Mouse (Mus musculus) thymus, adult 18-20 months (tissue): Measurements from ENCODE around the gene Rab7.
"Not testable (repeated sequence)": the region's sequence is repeated elsewhere in the genome, so short reads cannot be mapped to it uniquely, and the experiment has no call there.

Experiments
- DNase-seq, 2 experiments: peaks; one replicate each; pipeline ENCODE4 v3.0.0; 2022; ENCODE audit warnings: mixed read lengths in 2 of 2

Gene Rab7

DNA sequence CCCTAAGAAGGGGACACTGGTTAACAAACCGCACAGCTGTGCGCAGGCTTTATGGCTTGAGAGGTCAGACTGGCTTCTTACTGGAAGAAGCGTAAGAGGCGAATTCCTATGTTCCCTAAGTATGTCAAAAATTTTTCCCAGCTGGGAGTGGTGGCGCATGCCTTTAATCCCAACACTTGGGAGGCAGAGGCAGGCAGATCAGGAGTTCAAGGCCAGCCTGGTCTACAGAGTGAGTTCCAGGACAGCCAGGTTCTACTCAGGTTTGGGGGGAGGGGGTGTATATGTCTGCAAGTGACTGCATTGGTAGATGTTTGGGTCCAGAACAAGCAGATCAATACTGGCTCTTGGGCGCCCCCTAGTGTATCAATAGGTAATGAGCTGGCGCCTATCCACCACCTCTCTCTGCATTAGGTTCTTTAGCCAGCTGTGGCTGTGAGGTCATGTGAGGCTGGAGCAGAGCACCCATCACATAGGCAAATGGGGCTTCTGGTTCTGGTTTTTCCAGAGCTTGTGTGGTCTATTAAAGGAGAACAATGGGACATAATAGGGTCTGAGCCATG lies 47.3 kb downstream of the Rab7 start:
- peak; percentile 24 to 27 for DNase-seq

DNA sequence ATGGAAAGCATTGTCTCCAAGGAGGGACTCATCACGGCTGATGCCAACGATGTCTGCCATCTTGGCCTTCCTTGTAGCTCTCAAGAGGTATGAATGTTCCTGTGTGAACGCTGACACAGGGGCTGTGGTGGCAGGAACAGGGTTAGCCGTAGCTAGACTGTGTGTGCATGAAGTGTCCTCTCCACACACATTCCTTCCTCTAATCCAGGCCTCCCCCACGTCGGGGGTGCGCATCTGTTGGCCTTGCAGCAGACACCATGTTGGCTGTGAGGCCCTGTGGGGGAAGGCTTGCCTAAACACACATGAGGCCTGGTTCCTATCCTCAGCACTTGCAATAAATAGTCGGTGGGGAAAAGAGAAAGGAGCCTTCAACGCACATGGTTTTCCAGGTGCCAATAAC lies 48.5 kb downstream of the Rab7 start:
- no peak for DNase-seq

DNA sequence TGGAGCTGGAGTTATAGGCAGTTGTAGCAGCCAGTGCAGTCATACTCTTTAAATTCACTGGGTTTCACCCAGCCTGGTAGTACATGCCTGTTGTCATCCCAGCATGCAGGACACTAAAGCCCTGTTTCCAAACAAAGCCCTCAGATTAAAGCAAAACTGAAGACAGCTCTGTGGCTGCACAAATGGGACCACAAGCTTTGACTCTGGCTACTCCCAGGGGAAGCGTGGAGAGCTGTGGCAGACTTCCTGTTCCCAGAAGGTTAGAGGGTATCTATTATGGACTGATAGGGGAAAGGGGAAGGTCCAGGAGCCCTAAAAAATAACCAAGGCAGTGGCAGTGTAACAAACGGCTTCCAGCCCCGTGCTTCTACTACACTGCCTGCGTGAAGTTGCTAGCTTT lies 49.6 kb downstream of the Rab7 start:
- no peak for DNase-seq

DNA sequence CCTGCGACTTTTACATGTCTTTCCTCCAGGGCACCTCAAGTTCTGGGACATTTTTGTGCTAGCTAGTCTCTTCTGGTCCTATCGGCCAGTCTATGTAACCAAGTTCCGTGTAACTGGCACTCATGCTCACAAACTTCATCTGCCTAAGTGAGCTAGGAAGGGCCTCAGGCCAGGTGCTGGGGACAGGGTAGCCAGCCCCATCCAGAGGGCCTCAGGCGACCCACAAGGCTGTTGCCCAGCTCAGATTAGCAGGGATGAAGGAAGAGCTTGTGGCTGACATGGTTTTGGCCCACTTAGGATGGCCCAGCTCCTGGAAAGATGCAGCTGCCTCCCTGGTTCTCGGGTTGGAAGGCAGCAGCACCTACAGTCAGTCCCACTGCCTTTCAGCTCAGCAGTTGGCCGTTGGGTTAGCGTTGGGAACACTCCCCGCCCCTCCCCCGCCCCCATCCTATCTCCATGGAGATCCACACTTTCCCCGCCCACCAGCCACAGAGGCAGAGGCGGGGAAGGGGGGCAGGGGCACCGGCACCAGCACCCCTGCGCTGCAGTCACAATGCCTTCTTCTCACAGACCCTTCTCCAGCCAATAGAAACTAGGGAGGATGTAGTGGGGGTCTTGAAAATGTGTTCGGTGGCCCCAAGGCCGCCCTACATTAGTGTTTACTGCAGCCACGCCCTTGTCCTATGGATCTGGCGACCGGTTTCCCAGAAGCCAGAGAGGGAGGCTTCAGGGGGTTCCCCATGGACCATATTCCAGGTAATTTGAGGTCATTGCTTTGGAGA lies 51.1 kb downstream of the Rab7 start:
- no peak for DNase-seq

GRCm38 (mm10) chr6:87992733-87993132 lies 52.3 kb downstream of the Rab7 start:
- DNase-seq: no peak

GRCm38 (mm10) chr6:87991886-87992285 lies 53.2 kb downstream of the Rab7 start:
- no peak for DNase-seq

DNA sequence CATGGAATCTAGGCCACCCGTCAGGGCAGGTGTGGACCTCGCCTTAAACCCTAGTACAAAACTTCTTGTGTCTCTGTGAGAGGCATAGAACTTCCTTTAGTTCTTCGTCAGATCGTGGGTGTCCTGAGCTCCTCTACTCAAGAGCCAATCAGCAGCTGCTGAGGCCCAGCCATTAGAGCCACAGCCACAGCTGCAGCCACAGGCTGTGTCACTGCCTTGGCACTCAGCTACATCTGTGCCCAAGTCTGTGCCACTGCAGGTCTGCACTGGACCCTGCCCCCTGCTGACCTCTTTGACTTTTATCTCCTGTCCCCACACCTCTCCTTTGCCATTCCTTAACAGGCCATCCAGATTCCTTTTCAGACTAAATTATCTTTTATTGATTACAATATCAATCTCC lies 53.9 kb downstream of the Rab7 start:
- no peak for DNase-seq

DNA sequence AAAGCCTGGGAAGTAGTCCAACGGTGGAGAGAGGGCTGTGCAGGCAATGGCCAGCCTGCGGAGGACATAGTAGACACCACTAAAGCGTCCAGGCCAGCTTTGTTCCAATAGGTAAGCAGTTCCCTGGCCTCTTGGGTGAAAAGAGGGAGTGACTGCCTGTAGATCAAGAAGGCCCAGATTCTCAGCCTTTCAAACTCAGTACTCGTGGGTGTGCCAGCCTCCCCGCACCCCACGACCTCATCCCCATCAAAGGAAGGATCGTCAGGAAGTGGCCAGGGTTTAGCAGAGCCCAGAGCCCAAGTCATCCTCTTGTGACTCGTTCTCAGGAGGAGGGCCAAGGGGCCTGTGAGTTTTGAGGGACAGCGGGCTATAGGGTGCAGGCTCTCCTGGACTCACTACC lies 62.6 kb downstream of the Rab7 start:
- DNase-seq: no peak

GRCm38 (mm10) chr6:87981547-87982256 lies 63.4 kb downstream of the Rab7 start, which contains the start of gene H1fx:
Gene H1fx (minus strand): TSS chr6:87981637.
- DNase-seq: no peak

DNA sequence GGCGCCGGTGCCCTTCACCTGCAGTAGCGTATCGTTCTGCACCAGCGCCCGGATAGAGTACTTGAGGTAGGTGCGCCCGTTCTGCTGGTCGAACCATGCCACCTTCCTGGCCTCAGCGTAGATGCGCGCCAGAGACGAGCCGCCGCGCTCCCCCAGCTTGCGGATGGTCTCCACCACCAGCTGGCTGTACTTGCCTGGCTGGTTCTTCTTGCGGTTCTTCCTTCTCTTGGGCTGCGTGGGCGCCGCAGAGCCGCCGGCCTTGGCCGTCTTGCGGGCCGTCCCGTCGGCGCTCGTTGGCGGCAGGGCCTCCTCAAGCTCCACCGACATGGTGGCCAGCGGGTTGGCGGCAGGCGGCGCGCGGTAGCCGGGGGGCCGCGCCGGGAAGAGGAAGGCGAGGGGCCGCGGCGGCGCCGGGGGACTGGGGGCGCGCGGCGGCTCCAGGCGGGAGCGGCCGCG lies 64.0 kb downstream of the Rab7 start:
- no peak for DNase-seq

DNA sequence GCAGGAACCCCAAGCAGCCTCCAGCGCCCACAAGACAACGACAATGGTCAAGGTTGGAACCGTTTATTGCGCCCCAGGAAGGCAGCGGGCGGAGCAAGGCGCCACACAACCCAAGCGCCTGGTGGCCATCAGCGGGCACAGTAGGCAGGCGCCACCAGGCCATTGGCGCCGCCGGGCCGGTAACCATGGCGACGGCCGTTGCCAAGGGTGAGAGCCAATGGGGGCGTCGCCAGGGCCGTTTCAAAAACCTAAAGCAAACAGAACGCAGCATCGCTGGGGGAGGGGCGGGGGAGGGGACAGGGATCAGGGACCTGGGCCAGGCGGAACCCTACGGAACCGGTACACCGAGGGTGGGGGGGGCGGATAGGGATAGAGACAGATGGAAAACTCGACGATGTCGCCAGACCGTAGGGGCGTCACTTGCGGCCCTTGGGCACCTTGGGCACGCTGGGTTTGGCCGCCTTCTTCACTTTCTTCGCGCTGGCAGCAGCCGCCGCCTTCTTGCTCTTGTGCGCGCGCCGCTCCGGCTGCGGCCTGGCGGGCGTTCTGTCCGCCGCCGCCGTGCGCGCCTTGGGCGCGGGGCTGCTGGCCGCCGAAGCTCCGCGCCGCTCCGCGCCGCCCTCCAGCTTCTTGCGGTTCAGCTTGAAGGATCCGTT lies 64.6 kb downstream of the Rab7 start:
- DNase-seq: peak; percentile 9 to 22

DNA sequence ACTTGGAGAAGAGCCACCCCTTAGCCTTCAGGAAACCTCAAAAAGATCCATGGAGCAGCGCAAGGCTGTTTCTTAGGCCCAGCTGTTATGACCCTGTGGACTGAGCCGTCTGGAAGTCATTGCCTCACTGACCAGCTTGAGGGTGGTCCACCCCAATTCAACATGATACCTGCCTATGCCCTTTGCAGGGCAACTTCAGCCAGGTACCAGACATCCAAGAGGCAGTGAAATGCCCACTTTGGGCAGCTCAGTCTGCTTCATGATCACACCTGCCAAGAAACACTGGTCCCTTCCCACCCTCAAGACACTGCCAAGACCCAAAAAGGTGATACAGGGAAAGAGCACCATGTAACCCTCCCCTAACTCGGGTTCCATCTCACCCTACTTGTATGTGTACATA lies 65.3 kb downstream of the Rab7 start:
- no peak for DNase-seq

- no peak for DNase-seq
These were observed 75.0 kb downstream of the Rab7 start for GRCm38 (mm10) chr6:87970041-87970440.

GRCm38 (mm10) chr6:87962457-87962856 lies 82.6 kb downstream of the Rab7 start:
- not testable (repeated sequence) for DNase-seq
